Mouse (Mus musculus) brain, embryonic 18.5 days (tissue): Measurements from ENCODE around the gene Ankrd13b.

Experiments
- DNase-seq: peaks from one replicate; pipeline ENCODE4 v3.0.0-alpha.2; 2012; ENCODE audit warnings: low read depth, low spot score

Gene Ankrd13b

DNA sequence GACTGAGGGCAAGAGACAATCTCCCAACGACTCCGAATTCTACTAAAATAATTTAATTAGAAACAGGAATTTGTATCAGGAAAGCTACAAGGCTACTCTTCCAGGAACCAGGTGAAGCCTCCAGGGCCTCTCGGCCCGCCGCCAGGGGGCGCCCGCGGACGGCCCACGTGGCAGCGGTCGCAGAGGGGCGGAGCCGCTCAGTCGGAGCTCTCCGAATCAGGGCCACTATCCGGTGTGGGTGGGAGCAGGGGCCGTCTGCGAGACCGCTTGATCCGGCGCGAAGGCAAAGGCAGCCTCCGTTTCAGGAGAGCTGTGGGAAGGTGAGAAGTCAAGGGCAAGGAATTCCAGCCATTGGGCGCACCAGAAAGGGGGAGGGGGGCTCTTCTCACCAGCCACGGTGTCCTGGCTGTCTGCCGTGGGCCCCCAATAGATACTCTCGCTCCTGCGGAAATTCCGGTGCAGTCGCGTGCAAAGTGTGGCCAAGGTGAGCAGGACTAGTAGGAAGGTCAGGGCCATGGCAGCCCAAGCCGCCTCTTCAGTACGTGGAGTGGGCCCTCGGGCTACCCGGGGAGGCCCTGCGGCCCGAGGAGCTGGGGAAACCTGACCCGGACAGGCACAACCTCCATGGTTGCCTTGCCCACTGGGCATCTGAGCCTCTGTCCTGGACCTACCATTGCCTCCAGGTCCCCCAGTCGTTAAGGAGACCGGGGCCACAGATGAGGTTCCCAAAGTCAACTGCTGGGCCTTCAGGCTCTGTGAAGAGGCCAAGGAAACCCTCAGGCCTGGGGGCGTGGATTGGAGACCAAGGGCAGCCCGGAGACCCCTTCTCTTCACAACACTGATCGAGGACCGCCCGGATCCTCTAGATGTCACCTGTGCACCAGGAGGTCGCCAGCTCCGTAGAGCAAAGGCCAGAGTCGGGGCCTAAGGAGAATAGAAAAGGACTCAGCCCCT lies 18.9 kb upstream of the Ankrd13b start:
- DNase-seq, result no peak

DNA sequence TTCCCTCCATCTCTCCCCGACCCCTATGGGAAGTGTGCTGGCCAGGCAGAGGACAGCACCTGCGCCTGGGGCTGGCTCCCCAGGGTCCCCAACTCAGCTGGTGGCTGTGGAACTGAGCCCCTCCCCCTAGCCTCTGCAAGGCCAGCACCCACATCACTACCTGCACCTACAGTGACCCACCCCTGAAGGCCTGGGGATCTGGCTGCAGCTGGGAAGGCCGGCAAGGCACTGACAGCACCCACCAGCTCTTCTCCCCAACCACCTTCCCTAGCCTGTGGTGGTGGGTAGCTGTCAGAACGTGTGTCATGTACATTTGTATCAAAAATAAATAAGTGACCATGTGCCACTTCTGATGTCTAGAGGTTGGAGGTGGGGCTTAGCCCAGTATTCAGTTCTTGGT lies 17.9 kb upstream of the Ankrd13b start:
- DNase-seq, result no peak

DNA sequence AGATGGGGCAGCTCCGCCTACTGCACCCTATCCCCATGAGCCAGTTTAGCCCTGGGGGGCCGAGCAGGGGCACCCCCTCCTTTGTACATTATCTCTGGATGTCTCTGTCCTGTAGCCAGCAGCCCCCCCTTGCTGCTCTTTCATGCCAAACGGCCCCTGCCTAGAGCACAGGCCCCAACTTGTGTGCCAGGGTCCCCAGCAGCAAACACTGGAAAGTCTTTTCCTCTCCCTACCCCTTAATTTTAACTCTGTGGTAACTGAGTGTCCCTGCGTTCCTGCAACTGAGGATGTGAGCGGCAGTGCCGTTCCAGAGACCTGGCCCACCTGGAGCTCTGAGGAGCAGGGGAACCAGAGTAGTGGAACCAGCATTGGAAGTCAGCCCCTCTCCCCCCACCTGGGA lies 17.5 kb upstream of the Ankrd13b start:
- no peak for DNase-seq

- no peak for DNase-seq
Measured at GRCm38 (mm10) chr11:77506273-77506672, 16.8 kb upstream of the Ankrd13b start.

DNA sequence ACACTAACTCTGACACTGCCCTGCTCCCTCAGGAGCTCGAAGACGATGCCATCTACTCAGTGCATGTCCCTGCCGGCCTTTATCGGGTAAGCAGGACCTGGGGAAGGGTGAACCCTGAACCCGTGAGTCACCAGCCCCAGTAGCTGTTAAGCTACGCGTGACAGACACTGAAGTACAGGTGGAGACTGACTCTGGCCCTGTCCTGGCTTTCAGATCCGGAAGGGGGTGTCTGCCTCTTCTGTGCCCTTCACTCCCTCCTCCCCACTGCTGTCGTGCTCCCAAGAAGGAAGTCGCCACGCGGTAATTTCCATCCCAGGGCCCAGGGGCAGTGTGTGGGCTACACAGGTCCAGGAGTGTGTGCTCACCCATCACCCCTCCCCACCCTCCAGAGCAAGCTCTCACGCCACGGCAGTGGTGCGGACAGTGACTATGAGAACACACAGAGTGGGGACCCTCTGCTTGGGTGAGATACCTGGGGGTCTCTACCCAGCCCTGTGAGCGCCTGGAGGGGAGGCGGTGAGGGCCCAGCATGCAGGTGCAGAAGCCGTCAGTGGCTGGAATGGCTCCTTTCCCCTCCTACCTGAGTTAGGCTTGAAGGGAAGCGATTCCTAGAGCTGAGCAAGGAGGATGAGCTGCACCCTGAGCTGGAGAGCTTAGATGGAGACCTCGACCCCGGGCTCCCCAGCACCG lies 16.0 kb upstream of the Ankrd13b start:
- DNase-seq, result no peak

GRCm38 (mm10) chr11:77504377-77504776 lies 14.9 kb upstream of the Ankrd13b start:
- DNase-seq, result no peak

- DNase-seq, result no peak
Measured at GRCm38 (mm10) chr11:77503511-77503910, 14.0 kb upstream of the Ankrd13b start.

DNA sequence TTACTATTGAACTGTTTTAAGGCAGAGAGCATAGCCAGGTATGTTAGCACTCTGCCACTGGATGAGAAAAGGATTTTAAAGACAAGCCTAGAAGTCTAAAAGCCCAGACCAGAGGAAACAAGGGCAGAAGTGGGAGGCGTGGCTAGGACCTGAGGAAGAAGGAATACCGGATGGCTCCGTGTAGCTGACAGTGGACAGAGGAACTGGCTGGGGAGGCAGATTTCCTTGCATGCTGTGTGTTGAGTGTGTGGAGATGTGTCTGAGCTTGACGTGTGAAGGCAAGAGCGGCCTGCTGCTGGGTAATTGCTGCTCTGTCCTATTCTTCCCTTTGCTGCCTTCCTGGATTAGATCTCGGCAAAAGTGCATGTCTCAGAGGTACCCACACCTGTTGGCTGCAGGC lies 13.0 kb upstream of the Ankrd13b start:
- DNase-seq, result no peak

DNA sequence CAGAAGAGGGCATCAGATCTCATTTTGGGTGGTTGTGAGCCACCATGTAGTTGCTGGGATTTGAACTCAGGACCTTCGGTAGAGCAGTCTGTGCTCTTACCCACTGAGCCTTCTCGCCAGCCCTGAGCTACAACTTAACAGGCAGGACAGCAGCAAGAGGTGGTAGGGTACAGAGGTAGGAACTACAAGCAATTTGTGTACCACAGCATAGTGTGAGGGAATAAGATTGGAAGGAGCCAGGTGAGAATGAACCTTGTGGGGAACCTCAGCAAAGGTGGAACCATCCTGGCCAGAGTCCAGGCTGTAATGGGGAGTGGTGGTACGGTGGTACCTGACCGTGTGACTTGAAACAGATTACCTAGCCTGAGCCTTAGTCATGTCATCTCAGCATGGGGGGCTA lies 12.5 kb upstream of the Ankrd13b start:
- DNase-seq, result no peak

DNA sequence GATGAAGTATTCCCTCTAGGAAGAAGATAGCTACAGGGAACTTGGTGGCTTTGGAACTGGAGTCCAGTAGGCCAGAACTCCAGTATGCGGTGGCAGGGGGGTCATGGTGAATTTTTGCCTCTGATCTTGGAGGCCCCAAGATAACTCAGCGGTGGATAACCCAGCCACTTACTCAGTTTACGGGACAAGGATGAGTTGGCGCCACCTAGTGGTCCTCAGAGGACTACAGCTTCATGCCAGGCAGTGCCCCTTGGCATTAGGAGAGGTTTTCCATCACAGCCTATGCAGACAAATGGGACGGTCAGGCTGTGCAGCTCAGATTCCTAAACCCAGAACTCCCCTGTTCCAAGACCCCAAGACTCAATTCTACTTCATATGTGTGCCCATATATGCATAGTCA lies 11.9 kb upstream of the Ankrd13b start:
- no peak for DNase-seq

GRCm38 (mm10) chr11:77500361-77501325 lies 11.2 kb upstream of the Ankrd13b start:
- no peak for DNase-seq

GRCm38 (mm10) chr11:77499354-77499753 lies 9.9 kb upstream of the Ankrd13b start:
- DNase-seq, result no peak

DNA sequence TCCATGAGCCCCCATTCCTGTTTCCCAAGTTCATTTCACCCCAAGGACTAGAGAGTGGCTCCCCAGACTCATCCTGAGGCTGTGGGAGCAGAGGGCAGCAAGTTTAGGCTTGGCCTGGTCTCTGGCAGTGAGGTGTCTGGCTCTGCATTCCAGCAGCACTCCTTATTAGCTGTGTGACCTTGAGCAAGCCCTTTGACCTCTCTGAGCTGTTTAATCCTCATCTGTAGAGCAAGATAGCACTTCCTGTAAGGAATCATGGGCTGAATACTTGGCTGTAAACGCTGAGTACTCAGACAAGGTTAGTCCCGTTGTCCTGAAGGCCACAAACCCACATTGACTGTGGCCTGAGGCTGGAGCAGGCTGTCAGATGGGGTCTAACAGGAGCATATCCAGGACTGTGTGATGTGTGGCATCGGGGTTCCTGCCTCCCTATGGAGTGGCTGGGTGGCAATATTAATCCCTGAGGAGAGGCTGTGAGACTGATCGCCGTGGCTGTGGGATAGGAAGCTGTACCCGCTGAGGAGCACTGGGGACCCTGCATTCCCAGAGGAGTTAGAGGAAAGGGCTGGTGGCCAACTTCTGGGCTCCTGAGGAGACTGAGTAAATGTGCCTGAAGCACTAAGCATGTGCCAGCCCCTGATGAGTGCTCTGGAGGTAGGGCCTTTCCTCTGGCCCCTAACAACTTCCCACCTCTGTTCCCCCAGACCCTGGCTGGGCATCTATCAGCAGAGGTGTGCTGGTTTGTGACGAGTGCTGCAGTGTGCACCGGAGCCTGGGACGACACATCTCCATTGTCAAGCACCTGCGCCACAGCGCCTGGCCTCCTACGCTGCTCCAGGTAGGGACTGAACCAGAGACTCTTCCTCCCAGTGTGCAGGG lies 9.0 kb upstream of the Ankrd13b start:
- DNase-seq, result no peak

DNA sequence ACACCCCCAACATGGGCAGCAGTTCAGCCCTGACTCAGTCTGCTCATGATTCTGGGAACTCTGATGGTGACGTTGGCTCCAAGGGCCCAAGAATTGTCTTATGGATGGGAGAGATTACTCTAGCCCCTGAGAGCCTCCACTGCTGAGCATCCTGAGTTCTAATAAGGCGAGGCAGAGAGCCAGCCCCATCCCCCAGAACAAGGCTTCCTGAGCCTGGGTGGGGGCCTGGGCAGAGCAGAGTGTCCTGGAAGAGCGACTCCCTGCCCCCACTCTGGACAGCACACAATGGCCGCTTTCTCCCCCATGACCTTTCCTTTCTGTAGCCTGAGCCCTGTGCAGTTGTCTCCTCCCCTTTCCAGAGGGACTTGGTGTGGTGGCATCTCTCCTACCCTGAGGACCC lies 8.4 kb upstream of the Ankrd13b start:
- no peak for DNase-seq

DNA sequence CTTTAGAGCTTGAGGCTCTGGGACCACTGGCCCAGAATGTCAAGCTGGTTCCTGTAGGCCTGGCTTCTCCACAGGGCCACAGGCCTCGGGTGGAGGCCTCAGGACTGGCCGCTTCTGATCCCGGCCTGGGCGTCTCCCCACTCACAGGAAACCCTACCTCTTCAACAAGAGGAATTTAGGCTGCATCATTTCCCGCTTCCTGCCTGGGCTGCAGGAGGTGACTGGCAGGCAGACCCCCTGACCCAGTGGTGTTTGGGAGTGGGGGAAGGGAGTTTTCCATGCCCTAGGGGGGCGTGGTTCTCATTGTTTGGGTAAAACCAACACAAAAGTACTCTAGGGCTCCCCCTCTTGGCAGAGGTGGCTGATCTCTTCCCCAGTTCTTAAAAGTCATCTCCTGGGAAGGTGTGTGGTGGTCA lies 7.9 kb upstream of the Ankrd13b start:
- no peak for DNase-seq

GRCm38 (mm10) chr11:77495507-77495906 lies 6.0 kb upstream of the Ankrd13b start:
- no peak for DNase-seq

DNA sequence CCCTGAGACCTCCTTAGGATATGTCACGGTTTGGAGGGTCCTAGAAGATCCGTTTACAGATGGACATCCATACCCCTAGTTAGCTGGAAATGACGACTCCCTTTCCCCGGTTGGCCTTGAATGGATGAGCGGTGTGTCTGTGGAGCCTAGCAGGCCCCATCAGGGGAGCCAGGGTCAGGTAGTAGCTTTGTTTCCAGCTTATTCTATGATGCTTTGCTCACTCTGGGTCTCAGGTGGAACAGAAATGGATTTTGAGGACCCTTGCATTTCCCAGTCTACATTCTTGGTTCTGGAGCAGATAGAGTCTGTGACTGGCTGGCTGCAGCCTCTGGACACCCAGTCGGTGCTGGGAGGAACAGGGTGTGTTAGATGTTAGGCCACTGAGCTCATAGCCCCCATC lies 5.3 kb upstream of the Ankrd13b start:
- DNase-seq, result no peak

DNA sequence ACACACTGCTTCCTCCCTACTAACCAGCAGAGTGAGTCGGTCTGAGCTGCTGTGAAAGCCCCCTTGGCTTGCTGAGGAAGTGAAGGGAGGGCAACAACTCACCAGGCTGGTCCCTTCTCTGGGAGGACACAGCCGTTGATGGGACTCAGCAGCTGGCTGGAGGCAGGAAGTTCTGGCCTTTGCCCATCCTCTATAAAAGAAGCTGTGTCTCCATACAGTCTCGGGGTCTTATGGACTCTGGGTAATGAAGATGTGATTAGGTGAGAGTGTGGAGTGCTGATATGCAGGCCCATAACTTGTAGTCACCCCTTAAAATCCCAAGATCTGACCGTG lies 4.8 kb upstream of the Ankrd13b start:
- no peak for DNase-seq

DNA sequence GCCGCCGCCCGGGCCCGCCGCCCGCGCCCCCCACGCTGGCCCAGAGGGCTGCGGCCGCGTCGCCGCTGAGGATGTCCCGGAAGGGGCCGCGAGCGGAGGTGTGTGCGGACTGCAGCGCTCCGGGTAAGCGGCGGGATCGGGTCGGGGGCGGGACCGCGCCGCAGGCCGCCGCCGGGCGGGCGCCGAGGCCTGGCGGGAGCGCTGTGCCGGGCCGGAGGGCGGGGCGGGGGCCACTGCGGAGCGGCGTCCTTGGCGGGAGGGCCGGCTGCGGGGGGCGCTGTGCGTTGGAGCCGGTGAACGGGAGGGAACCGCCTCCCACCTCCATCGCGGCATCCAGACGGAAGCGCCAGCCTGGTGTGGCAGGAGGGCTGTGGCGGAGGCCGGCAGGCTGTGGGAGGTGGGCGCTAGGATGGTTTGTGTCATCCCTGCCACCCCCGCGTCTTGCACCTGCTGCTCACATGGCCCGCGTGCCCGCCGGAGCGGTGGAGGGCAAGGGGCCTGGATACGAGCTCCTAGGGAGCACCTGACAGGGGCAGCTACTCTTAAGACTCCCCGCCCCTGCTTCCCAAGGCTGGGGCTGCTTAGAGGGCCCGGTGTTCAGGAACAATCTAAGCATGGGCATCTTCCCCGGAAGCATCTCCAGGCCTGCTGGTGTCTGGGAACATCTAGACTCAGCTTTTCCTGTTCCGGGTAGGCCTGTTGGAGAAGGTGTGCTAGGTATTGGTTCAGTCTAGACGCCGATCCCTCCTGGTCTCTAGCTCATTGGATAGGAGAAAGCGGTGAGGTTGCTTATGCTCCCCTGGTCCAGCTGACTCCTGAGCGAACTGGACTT lies 4.2 kb upstream of the Ankrd13b start, which contains the start of gene Git1:
Gene Git1 (plus strand): TSS at position 51 of the 832 bp plus-strand sequence.
- no peak for DNase-seq

- peak; percentile 85 for DNase-seq
Measured at GRCm38 (mm10) chr11:77492911-77493332, 3.4 kb upstream of the Ankrd13b start.
